ENCODE assay signal across 28 mouse cellular contexts in genomic region chr15:10379757-10380458, GRCm38 (mm10). TPM values are rescaled to one million over a fixed set of nuclear protein-coding genes. Genes with fewer than 3 reads are reported as not detected.
DNase-seq lines count a peak whose midpoint lies in the region; ATAC-seq and TF ChIP-seq lines count a peak whose summit lies in the region.
"Had no signal": no experiment of that assay in that cellular context is flagged by ENCODE, and none has a peak within 500 bp of the region (broad histone marks: within the 10 kb centered on the region; RNA-seq: fewer than 3 reads in every experiment).

No protein-coding gene starts in this region.

- H3K36me3 ChIP-seq in liver, embryonic 14.5 days (replicated peaks; ENCODE audit: control insufficient read depth, insufficient read depth, low read depth): no peaks in the 10 kb centered on the region
- no peaks in the 10 kb centered on the region for H3K36me3 ChIP-seq in liver, embryonic 16.5 days (ENCODE audit: control insufficient read depth, insufficient read depth)
- H3K36me3 ChIP-seq in thymus, adult 2 months (ENCODE audit: control insufficient read depth, insufficient read depth, low read length): no peaks in the 10 kb centered on the region
- H3K36me3 ChIP-seq: embryonic facial prominence, embryonic 10.5 days; embryonic facial prominence, embryonic 12.5 days; forebrain, embryonic 15.5 days; G1E had no signal

- H3K9me3 ChIP-seq in liver, embryonic 14.5 days (ENCODE audit: control insufficient read depth, low read length): no peaks in the 10 kb centered on the region
- no peaks in the 10 kb centered on the region for H3K9me3 ChIP-seq in liver, embryonic 16.5 days (replicated peaks; ENCODE audit: control insufficient read depth, low read length)
- H3K9me3 ChIP-seq: embryonic facial prominence, embryonic 10.5 days; embryonic facial prominence, embryonic 12.5 days; forebrain, embryonic 13.5 days; forebrain, embryonic 15.5 days; G1E had no signal

- peaks cover 0 to 8% of the 10 kb centered on the region in 2 experiments; a peak in 1 of 4 replicates for H3K4me1 ChIP-seq in liver, embryonic 14.5 days (replicated peaks; ENCODE audit: control insufficient read depth in 2 of 2, insufficient read depth in 2 of 2, low read length in 1 of 2)
- H3K4me1 ChIP-seq in liver, embryonic 16.5 days (ENCODE audit: control insufficient read depth, low read depth, low read length): peaks cover 3% of the 10 kb centered on the region
- no peaks in the 10 kb centered on the region for H3K4me1 ChIP-seq in thymus, adult 2 months (replicated peaks; ENCODE audit: control insufficient read depth, insufficient read depth, low read length)
- H3K4me1 ChIP-seq: embryonic facial prominence, embryonic 10.5 days; embryonic facial prominence, embryonic 12.5 days; forebrain, embryonic 13.5 days; forebrain, embryonic 15.5 days had no signal

- H3K9ac ChIP-seq in liver, embryonic 14.5 days (replicated peaks): no peak overlapping the region
- H3K9ac ChIP-seq in liver, embryonic 16.5 days (ENCODE audit: low read depth, low read length): no peak overlapping the region
- H3K9ac ChIP-seq: embryonic facial prominence, embryonic 12.5 days; forebrain, embryonic 13.5 days; forebrain, embryonic 15.5 days; forebrain, postnatal 0 days had no signal

- TF ChIP-seq EP300 in liver, embryonic 14.5 days (IDR thresholded peaks at IDR 0.05; ENCODE audit: low read depth): no peak

- H3K27ac ChIP-seq in liver, embryonic 14.5 days: no peak overlapping the region
- H3K27ac ChIP-seq in liver, embryonic 16.5 days (ENCODE audit: low read length): peak overlapping the region; percentile 45
- no peak overlapping the region for H3K27ac ChIP-seq in thymus, adult 2 months (ENCODE audit: control insufficient read depth, insufficient read depth, low read length)
- H3K27ac ChIP-seq: embryonic facial prominence, embryonic 10.5 days; embryonic facial prominence, embryonic 12.5 days; forebrain, embryonic 13.5 days; forebrain, embryonic 15.5 days had no signal

- TF ChIP-seq CTCF in liver, embryonic 14.5 days (IDR thresholded peaks at IDR 0.05; ENCODE audit: low read depth): no peak
- TF ChIP-seq CTCF in thymus, adult 2 months (IDR thresholded peaks at IDR 0.05; ENCODE audit: borderline replicate concordance, control insufficient read depth, extremely low read depth, insufficient read depth, low read length, poor library complexity): no peak

- no peaks in the 10 kb centered on the region for H3K27me3 ChIP-seq in liver, embryonic 14.5 days (ENCODE audit: control insufficient read depth, insufficient read depth, low read length)
- no peaks in the 10 kb centered on the region for H3K27me3 ChIP-seq in liver, embryonic 16.5 days (ENCODE audit: control insufficient read depth, insufficient read depth, low read depth, low read length)
- H3K27me3 ChIP-seq in thymus, adult 2 months (ENCODE audit: control insufficient read depth, insufficient read depth, low read length): no peaks in the 10 kb centered on the region
- H3K27me3 ChIP-seq: CH12.LX; embryonic facial prominence, embryonic 12.5 days; forebrain, embryonic 13.5 days; forebrain, embryonic 15.5 days had no signal

- no peak overlapping the region for H3K4me3 ChIP-seq in liver, embryonic 14.5 days (ENCODE audit: insufficient read depth in 1 of 2, low read depth in 2 of 2, low read length in 2 of 2)
- H3K4me3 ChIP-seq in liver, embryonic 16.5 days (ENCODE audit: low read depth, low read length): no peak overlapping the region
- no peak overlapping the region for H3K4me3 ChIP-seq in thymus, adult 2 months (ENCODE audit: control insufficient read depth, insufficient read depth, low read length)
- H3K4me3 ChIP-seq: embryonic facial prominence, embryonic 10.5 days; embryonic facial prominence, embryonic 12.5 days; forebrain, embryonic 13.5 days; forebrain, embryonic 15.5 days had no signal

- 0 out of 2 replicates have a peak, but pooled peaks have one; percentile 45 for ATAC-seq in liver, embryonic 14.5 days (ENCODE audit: insufficient read depth)
- peak; percentile 76 for ATAC-seq in liver, embryonic 16.5 days (ENCODE audit: low read depth)
- ATAC-seq: activated CD4-positive, CD25-positive, alpha-beta regulatory T cell, adult 4 months; CD4-positive, CD25-positive, alpha-beta regulatory T cell, adult 4 months; forebrain, embryonic 13.5 days; forebrain, embryonic 15.5 days; forebrain, postnatal 0 days; Patski had no signal

- peak; percentile 17 for DNase-seq in adrenal gland, adult 2 months
- no peak for DNase-seq in adrenal gland, postnatal 4 days (ENCODE audit: low spot score in 2 of 2)
- DNase-seq in liver, embryonic 14.5 days (ENCODE audit: low read depth in 3 of 3, low spot score in 3 of 3): peak in 1 of 3 experiments; percentile 2
- DNase-seq in liver: no peak
- DNase-seq in thymus, adult 2 months: no peak
- DNase-seq: adrenal gland, postnatal 10 days; adrenal gland, postnatal 25 days; B cell, adult 2 months; cerebellum, adult 11-12 months; cerebellum, adult 2 months; cerebellum, adult 9-10 months; cerebellum, postnatal 10 days; cerebellum, postnatal 25 days; forebrain, postnatal 0 days had no signal

- TF ChIP-seq POLR2A in thymus, adult 2 months (IDR thresholded peaks at IDR 0.05; ENCODE audit: control insufficient read depth, extremely low read depth, insufficient read depth, low read length, poor library complexity): no peak

- 62% methylated on average over 3 of the region's 3 CpGs for WGBS in liver, embryonic 14.5 days (ENCODE audit: insufficient replicate concordance)
- 57% methylated on average over 3 of the region's 3 CpGs for WGBS in liver, embryonic 16.5 days (ENCODE audit: insufficient replicate concordance)
- WGBS in thymus, adult 2 months: 95% methylated on average over 3 of the region's 3 CpGs

- H3K4me2 ChIP-seq in liver, embryonic 14.5 days (ENCODE audit: low read depth): no peak overlapping the region
- H3K4me2 ChIP-seq in liver, embryonic 16.5 days (ENCODE audit: low read depth, low read length): no peak overlapping the region
- H3K4me2 ChIP-seq: embryonic facial prominence, embryonic 12.5 days; forebrain, embryonic 13.5 days; forebrain, embryonic 15.5 days had no signal

RNA-seq across cellular contexts. Expression of gene Agxt2, which starts 21.6 kb away (rescaled TPM):
- total RNA-seq in adrenal gland, adult 2 months (2021): 1 to 10 TPM in 1 of 2 experiments, under 1 TPM in 1; 0.73 to 4.5 TPM
- 0.50 and 1.3 TPM in 2 replicates for polyA plus RNA-seq in adrenal gland, adult 2 months (2012; rRNA removed)
- total RNA-seq in adrenal gland, postnatal 4 days (2021): 10 to 100 TPM in 1 of 2 experiments, 1 to 10 TPM in 1; 8.5 to 10.6 TPM
- 8.0 and 11.2 TPM in 2 replicates for polyA plus RNA-seq in liver, embryonic 14.5 days (2012; rRNA removed)
- polyA plus RNA-seq in liver, embryonic 14.5 days (2014; fragmentation: Nextera tagmentation; extraction: Ambion mirVana): 7.5 and 9.4 TPM in 2 replicates
- polyA plus RNA-seq in liver, embryonic 16.5 days (2015; fragmentation: Nextera tagmentation; extraction: Ambion mirVana): 14.5 and 15.3 TPM in 2 replicates
- polyA plus RNA-seq in thymus, adult 2 months (2012; rRNA removed): not detected in 2 replicates
- total RNA-seq: CH12.LX; forebrain, postnatal 0 days had no signal
- polyA plus RNA-seq: activated CD4-positive, CD25-positive, alpha-beta regulatory T cell, adult 4 months; CD4-positive, CD25-positive, alpha-beta regulatory T cell, adult 4 months; cerebellum, adult 2 months; cortical plate, adult 2 months; embryonic facial prominence, embryonic 10.5 days; embryonic facial prominence, embryonic 12.5 days; embryonic facial prominence, embryonic 14.5 days; forebrain, embryonic 11.5 days; forebrain, embryonic 13.5 days; forebrain, embryonic 15.5 days; forebrain, postnatal 0 days; G1E; Patski had no signal

RNA-seq across cellular contexts. Expression of gene Gm21973, which starts 54.7 kb away (rescaled TPM):
- total RNA-seq in adrenal gland, adult 2 months (2021): 1 to 10 TPM in 1 of 2 experiments, not detected in 1; 1.3 TPM
- polyA plus RNA-seq in adrenal gland, adult 2 months (2012; rRNA removed): not detected in 2 replicates
- total RNA-seq in adrenal gland, postnatal 4 days (2021): not detected
- not detected in 2 replicates for polyA plus RNA-seq in liver, embryonic 14.5 days (2012; rRNA removed)
- polyA plus RNA-seq in liver, embryonic 14.5 days (2014; fragmentation: Nextera tagmentation; extraction: Ambion mirVana): not detected in 2 replicates
- not detected in 2 replicates for polyA plus RNA-seq in liver, embryonic 16.5 days (2015; fragmentation: Nextera tagmentation; extraction: Ambion mirVana)
- not detected in 2 replicates for polyA plus RNA-seq in thymus, adult 2 months (2012; rRNA removed)
- total RNA-seq: adrenal gland, adult 18-20 months; adrenal gland, postnatal 10 days; adrenal gland, postnatal 25 days; CH12.LX; forebrain, postnatal 0 days; G1E had no signal
- polyA plus RNA-seq: activated CD4-positive, CD25-positive, alpha-beta regulatory T cell, adult 4 months; CD4-positive, CD25-positive, alpha-beta regulatory T cell, adult 4 months; cerebellum, adult 2 months; cortical plate, adult 2 months; embryonic facial prominence, embryonic 10.5 days; embryonic facial prominence, embryonic 12.5 days; embryonic facial prominence, embryonic 14.5 days; forebrain, embryonic 11.5 days; forebrain, embryonic 13.5 days; forebrain, embryonic 15.5 days; forebrain, postnatal 0 days; G1E; Patski had no signal
